Mouse (Mus musculus): ENCODE data around the gene Ttyh3.

The Ttyh3 gene

GRCm38 (mm10) chr5:140609511-140610272 is 39.1 kb downstream of the Ttyh3 start:
- DNase-seq (ENCODE audit: low spot score in 2 of 2): peak; percentile 51 to 54

GRCm38 (mm10) chr5:140608634-140609015 is 40.2 kb downstream of the Ttyh3 start:
- no peak for DNase-seq (ENCODE audit: low spot score in 2 of 2)

GRCm38 (mm10) chr5:140607836-140608633 is 40.8 kb downstream of the Ttyh3 start:
- no peak for DNase-seq (ENCODE audit: low spot score in 2 of 2)

GRCm38 (mm10) chr5:140607001-140607835 is 41.6 kb downstream of the Ttyh3 start, which contains the start of gene Lfng:
Lfng (plus strand) TSS chr5:140607320.
- DNase-seq (ENCODE audit: low spot score in 2 of 2): peak; percentile 83 to 84

- DNase-seq (ENCODE audit: low spot score in 2 of 2): no peak
Observed at GRCm38 (mm10) chr5:140606386-140606785, 42.4 kb downstream of the Ttyh3 start.

- DNase-seq (ENCODE audit: low spot score in 2 of 2): no peak
Observed at GRCm38 (mm10) chr5:140605228-140605627, 43.6 kb downstream of the Ttyh3 start.

GRCm38 (mm10) chr5:140604386-140604785 is 44.4 kb downstream of the Ttyh3 start:
- no peak for DNase-seq (ENCODE audit: low spot score in 2 of 2)

GRCm38 (mm10) chr5:140602540-140602939 is 46.3 kb downstream of the Ttyh3 start:
- DNase-seq (ENCODE audit: low spot score in 2 of 2): no peak

- DNase-seq (ENCODE audit: low spot score in 2 of 2): no peak
Observed at GRCm38 (mm10) chr5:140601712-140602111, 47.1 kb downstream of the Ttyh3 start.

- no peak for DNase-seq (ENCODE audit: low spot score in 2 of 2)
Observed at GRCm38 (mm10) chr5:140599939-140600338, 48.9 kb downstream of the Ttyh3 start.

GRCm38 (mm10) chr5:140597787-140598186 is 51.0 kb downstream of the Ttyh3 start:
- no peak for DNase-seq (ENCODE audit: low spot score in 2 of 2)

- DNase-seq (ENCODE audit: low spot score in 2 of 2): peak; percentile 84 to 90
Observed at GRCm38 (mm10) chr5:140596927-140597588, 51.8 kb downstream of the Ttyh3 start.

- no peak for DNase-seq (ENCODE audit: low spot score in 2 of 2)
Observed at GRCm38 (mm10) chr5:140596426-140596825, 52.4 kb downstream of the Ttyh3 start.

- DNase-seq (ENCODE audit: low spot score in 2 of 2): peak; percentile 68 to 85
Observed at GRCm38 (mm10) chr5:140594846-140595245, 54.0 kb downstream of the Ttyh3 start.

GRCm38 (mm10) chr5:140589082-140589774 is 59.6 kb downstream of the Ttyh3 start:
- DNase-seq (ENCODE audit: low spot score in 2 of 2): no peak

- DNase-seq (ENCODE audit: low spot score in 2 of 2): no peak
Observed at GRCm38 (mm10) chr5:140583732-140584368, 65.0 kb downstream of the Ttyh3 start.

- no peak for DNase-seq (ENCODE audit: low spot score in 2 of 2)
Observed at GRCm38 (mm10) chr5:140582995-140583731, 65.7 kb downstream of the Ttyh3 start.

- no peak for DNase-seq (ENCODE audit: low spot score in 2 of 2)
Observed at GRCm38 (mm10) chr5:140581569-140581968, 67.3 kb downstream of the Ttyh3 start.

- DNase-seq (ENCODE audit: low spot score in 2 of 2): no peak
Observed at GRCm38 (mm10) chr5:140579771-140580170, 69.1 kb downstream of the Ttyh3 start.

GRCm38 (mm10) chr5:140579221-140579620 is 69.6 kb downstream of the Ttyh3 start:
- DNase-seq (ENCODE audit: low spot score in 2 of 2): no peak
